Mouse (Mus musculus) stomach, embryonic 16.5 days (tissue): ENCODE results near the gene Manf. TPM values are rescaled to one million over a fixed set of nuclear protein-coding genes. Genes with fewer than 3 reads are reported as not detected.
A peak's percentile ranks its signal among the peaks of the same experiment; 100 is the strongest.

Experiments
- ATAC-seq: fragments of 200-750 bp; cut with Nextera tagmentation; 2 replicates; pipeline ENCODE4 v1.8.0; 2017; ENCODE audit warnings: moderate number of reproducible peaks, moderate TSS enrichment; ENCODE audit not compliant: insufficient read depth, low FRiP score
- H3K27ac ChIP-seq: fragments of 300-500 bp; sonication (generic); 2 replicates; pipeline ENCODE4 v1.5.1; 2014; ENCODE audit warnings: low read length
- H3K27me3 ChIP-seq: fragments of 300-500 bp; sonication (generic); 2 replicates; pipeline ENCODE4 v1.6.1; 2014; ENCODE audit warnings: low read length, control low read depth, mixed read lengths; ENCODE audit not compliant: control insufficient read depth, insufficient read depth
- H3K36me3 ChIP-seq: fragments of 300-500 bp; sonication (generic); 2 replicates; pipeline ENCODE4 v1.6.1; 2014; ENCODE audit warnings: low read length; ENCODE audit not compliant: control insufficient read depth, insufficient read depth
- H3K4me1 ChIP-seq: fragments of 300-500 bp; sonication (generic); 2 replicates; pipeline ENCODE4 v1.6.1; 2014; ENCODE audit warnings: low read length, control low read depth, mixed read lengths; ENCODE audit not compliant: control insufficient read depth, insufficient read depth
- H3K4me2 ChIP-seq: fragments of 300-500 bp; sonication (generic); 2 replicates; pipeline ENCODE4 v1.6.1; 2014; ENCODE audit warnings: low read depth, low read length, mixed read lengths
- H3K4me3 ChIP-seq: fragments of 300-500 bp; sonication (generic); replicated peaks from 2 replicates; pipeline ENCODE4 v1.5.1; 2014; ENCODE audit warnings: mild to moderate bottlenecking, low read length
- H3K9ac ChIP-seq: fragments of 300-500 bp; sonication (generic); 2 replicates; pipeline ENCODE4 v1.6.1; 2014; ENCODE audit warnings: low read length
- H3K9me3 ChIP-seq: fragments of 300-500 bp; sonication (generic); replicated peaks from 2 replicates; pipeline ENCODE4 v1.6.1; 2016; ENCODE audit warnings: low read length, control low read depth; ENCODE audit not compliant: control insufficient read depth
- WGBS: fragments of 180-500 bp; shearing (Covaris S2); extraction: QIAGEN DNeasy Blood & Tissue Kit; methylation state at CpG from one replicate; pipeline ENCODE4 v1.1.7; 2014; 5-methylcytosine and 5-hydroxymethylcytosine counted together
- polyA plus RNA-seq: library from polyadenylated mRNA; unstranded; fragments of >200 nt; fragmentation: Nextera tagmentation; extraction: Ambion mirVana; gene quantifications from 2 replicates; pipeline ENCODE4 v1.2.1, GENCODE M21; 2015

The Manf gene
- polyA plus RNA-seq, 1 experiment from 2014 or later, result 339 TPM

- H3K4me2 ChIP-seq, result no peak overlapping the region
- no peaks in the 10 kb centered on the region for H3K36me3 ChIP-seq
- no peaks in the 10 kb centered on the region for H3K9me3 ChIP-seq
- H3K4me3 ChIP-seq, result no peak overlapping the region
- no peak for ATAC-seq
- no peak overlapping the region for H3K9ac ChIP-seq
- H3K27ac ChIP-seq, result no peak overlapping the region
- H3K4me1 ChIP-seq, result no peaks in the 10 kb centered on the region
- H3K27me3 ChIP-seq, result no peaks in the 10 kb centered on the region
- 65% methylated on average over 4 of the region's 4 CpGs for WGBS
These were observed 11.5 kb upstream of the Manf start for GRCm38 (mm10) chr9:106903099-106903790.

GRCm38 (mm10) chr9:106901596-106901995, 9.8 kb upstream of the Manf start:
- Histone ChIP-seq H3K36me3 (no peaks in the 10 kb centered on the region), H3K9me3 (no peaks in the 10 kb centered on the region), H3K27me3 (no peaks in the 10 kb centered on the region), H3K27ac (no peak overlapping the region), H3K4me1 (no peaks in the 10 kb centered on the region), H3K9ac (no peak overlapping the region), H3K4me2 (no peak overlapping the region), H3K4me3 (no peak overlapping the region)
- ATAC-seq, result no peak
- WGBS, result 88% methylated on average over 7 of the region's 7 CpGs

- Histone ChIP-seq H3K36me3 (no peaks in the 10 kb centered on the region), H3K9me3 (no peaks in the 10 kb centered on the region), H3K4me1 (no peaks in the 10 kb centered on the region), H3K4me2 (no peak overlapping the region), H3K4me3 (no peak overlapping the region), H3K27ac (no peak overlapping the region), H3K9ac (no peak overlapping the region), H3K27me3 (no peaks in the 10 kb centered on the region)
- WGBS, result 63% methylated on average over 1 of the region's 1 CpGs
- no peak for ATAC-seq
These were observed 7.1 kb upstream of the Manf start for GRCm38 (mm10) chr9:106898901-106899300.

- Histone ChIP-seq H3K9me3 (no peaks in the 10 kb centered on the region), H3K36me3 (0 out of 2 replicates have a peak, but pooled peaks cover 7% of the 10 kb centered on the region), H3K4me3 (no peak overlapping the region), H3K27me3 (no peaks in the 10 kb centered on the region), H3K9ac (no peak overlapping the region), H3K4me2 (no peak overlapping the region), H3K27ac (no peak overlapping the region), H3K4me1 (peaks cover 18% of the 10 kb centered on the region)
- ATAC-seq, result no peak
- 52% methylated on average over 3 of the region's 3 CpGs for WGBS
These were observed 1.5 kb upstream of the Manf start for GRCm38 (mm10) chr9:106893327-106893726.

- H3K36me3 ChIP-seq, result 0 out of 2 replicates have a peak, but pooled peaks cover 7% of the 10 kb centered on the region
- WGBS, result 0% methylated on average over 9 of the region's 9 CpGs
- peak overlapping the region; percentile 96 for H3K27ac ChIP-seq
- peak overlapping the region; percentile 88 for H3K4me2 ChIP-seq
- H3K4me3 ChIP-seq, result peak overlapping the region; percentile 80
- no peaks in the 10 kb centered on the region for H3K27me3 ChIP-seq
- no peaks in the 10 kb centered on the region for H3K9me3 ChIP-seq
- H3K4me1 ChIP-seq, result peaks cover 22% of the 10 kb centered on the region
- H3K9ac ChIP-seq, result peak overlapping the region; percentile 89
- ATAC-seq, result no peak
These were observed 735 bp upstream of the Manf start for GRCm38 (mm10) chr9:106892552-106892875.

- WGBS, result under 1% methylated on average over 17 of the region's 17 CpGs
- H3K4me1 ChIP-seq, result peaks cover 25% of the 10 kb centered on the region
- ATAC-seq, result no peak
- peak overlapping the region; percentile 80 for H3K4me2 ChIP-seq
- H3K36me3 ChIP-seq, result 0 out of 2 replicates have a peak, but pooled peaks cover 7% of the 10 kb centered on the region
- H3K27me3 ChIP-seq, result no peaks in the 10 kb centered on the region
- H3K9ac ChIP-seq, result peak overlapping the region; percentile 91
- peak overlapping the region; percentile 80 for H3K4me3 ChIP-seq
- H3K9me3 ChIP-seq, result no peaks in the 10 kb centered on the region
- H3K27ac ChIP-seq, result peak overlapping the region; percentile 81
These were observed 438 bp downstream of the Manf start for GRCm38 (mm10) chr9:106891341-106891741.

GRCm38 (mm10) chr9:106890496-106891240, 1.1 kb downstream of the Manf start:
- Histone ChIP-seq H3K9me3 (no peaks in the 10 kb centered on the region), H3K4me2 (peak overlapping the region; percentile 80), H3K27ac (no peak overlapping the region), H3K27me3 (no peaks in the 10 kb centered on the region), H3K9ac (peak overlapping the region; percentile 91), H3K4me1 (peaks cover 29% of the 10 kb centered on the region), H3K36me3 (0 out of 2 replicates have a peak, but pooled peaks cover 7% of the 10 kb centered on the region), H3K4me3 (peak overlapping the region; percentile 80)
- WGBS, result 59% methylated on average over 8 of the region's 8 CpGs
- ATAC-seq, result no peak

GRCm38 (mm10) chr9:106889321-106889720, 2.5 kb downstream of the Manf start:
- H3K4me1 ChIP-seq, result peaks cover 42% of the 10 kb centered on the region
- H3K27ac ChIP-seq, result no peak overlapping the region
- no peak overlapping the region for H3K4me3 ChIP-seq
- ATAC-seq, result no peak
- 77% methylated on average over 9 of the region's 9 CpGs for WGBS
- H3K36me3 ChIP-seq, result 0 out of 2 replicates have a peak, but pooled peaks cover 7% of the 10 kb centered on the region
- no peak overlapping the region for H3K9ac ChIP-seq
- no peaks in the 10 kb centered on the region for H3K9me3 ChIP-seq
- H3K4me2 ChIP-seq, result no peak overlapping the region
- no peaks in the 10 kb centered on the region for H3K27me3 ChIP-seq

GRCm38 (mm10) chr9:106888346-106888745, 3.4 kb downstream of the Manf start:
- ATAC-seq, result no peak
- Histone ChIP-seq H3K4me2 (no peak overlapping the region), H3K27ac (no peak overlapping the region), H3K4me3 (no peak overlapping the region), H3K9ac (no peak overlapping the region), H3K4me1 (peaks cover 50% of the 10 kb centered on the region), H3K9me3 (no peaks in the 10 kb centered on the region), H3K36me3 (0 out of 2 replicates have a peak, but pooled peaks cover 7% of the 10 kb centered on the region), H3K27me3 (no peaks in the 10 kb centered on the region)
- 95% methylated on average over 3 of the region's 3 CpGs for WGBS
